Mouse (Mus musculus) stomach, postnatal 0 days (tissue): Measurements from ENCODE around the gene Ostc.

Source experiments
- CTCF ChIP-seq: IDR thresholded peaks from 2 replicates; pipeline ENCODE4 v1.5.1; 2016; ENCODE audit warnings: antibody characterized with exemption, low read depth, mild to moderate bottlenecking, moderate library complexity
- EP300 ChIP-seq: optimal IDR thresholded peaks from 2 replicates; pipeline ENCODE3; 2016; ENCODE audit warnings: antibody characterized with exemption

- TF ChIP-seq CTCF (peak; percentile 90), EP300 (no peak)
Observed at GRCm38 (mm10) chr3:130689630-130690029, 19.6 kb downstream of the Ostc start.
